Mouse (Mus musculus) gastrocnemius, postnatal 14 days (tissue): ENCODE measurements around the gene Srsf3. TPM values are rescaled to one million over a fixed set of nuclear protein-coding genes. Genes with fewer than 3 reads are reported as not detected.
"Not testable (repeated sequence)": the region's sequence is repeated elsewhere in the genome, so short reads cannot be mapped to it uniquely, and the experiment has no call there.

ENCODE experiments used
- DNase-seq: peaks from one replicate; pipeline ENCODE4 v3.0.0; 2021; ENCODE audit warnings: mixed read lengths
- intact Hi-C: fragments of 180-260 bp; cut with DNase I; formaldehyde crosslinking; loops from one replicate; pipeline ENCODE4 v1.15.1; 2025; ENCODE audit warnings: low total_unique reads
- total RNA-seq, 2 experiments: library from RNA; stranded (reverse); gene quantifications; 2 replicates each; pipeline ENCODE4 v1.2.3; 2021

Gene Srsf3
- total RNA-seq, 2 experiments from 2014 or later: 50.7 to 52.3 TPM

GRCm38 (mm10) chr17:29041632-29042031 lies 9.2 kb downstream of the Srsf3 start:
- DNase-seq: not testable (repeated sequence)
- intact Hi-C loops: loop anchor here (10.0 kb wide), 1 partner anchor 203 kb away; no protein-coding TSS in a partner anchor

DNA sequence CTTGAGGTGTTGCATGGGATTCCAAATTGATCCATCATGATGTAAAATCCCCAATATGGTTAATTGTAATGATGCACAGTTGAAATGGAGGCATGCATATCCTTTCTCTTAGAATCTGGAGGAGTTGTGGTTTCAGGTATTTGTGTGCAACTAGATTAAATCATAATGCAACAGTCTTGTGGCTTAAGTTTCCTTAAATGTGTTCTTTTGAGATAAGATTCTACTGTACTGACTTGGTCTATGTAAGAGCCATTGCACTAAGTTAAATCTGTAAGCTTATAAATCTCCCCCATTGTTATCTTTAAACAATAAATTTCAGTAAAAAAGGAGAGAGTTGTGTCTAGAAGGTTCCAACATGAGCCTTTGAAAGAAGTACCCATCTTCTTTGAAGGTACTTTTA lies 10.1 kb downstream of the Srsf3 start:
- intact Hi-C loops: loop anchor here (10.0 kb wide), 1 partner anchor 202 kb away; no protein-coding TSS in a partner anchor
- DNase-seq: no peak

GRCm38 (mm10) chr17:29043583-29043982 lies 11.2 kb downstream of the Srsf3 start:
- intact Hi-C loops: loop anchor here (10.0 kb wide), 1 partner anchor 201 kb away; no protein-coding TSS in a partner anchor
- DNase-seq: no peak

DNA sequence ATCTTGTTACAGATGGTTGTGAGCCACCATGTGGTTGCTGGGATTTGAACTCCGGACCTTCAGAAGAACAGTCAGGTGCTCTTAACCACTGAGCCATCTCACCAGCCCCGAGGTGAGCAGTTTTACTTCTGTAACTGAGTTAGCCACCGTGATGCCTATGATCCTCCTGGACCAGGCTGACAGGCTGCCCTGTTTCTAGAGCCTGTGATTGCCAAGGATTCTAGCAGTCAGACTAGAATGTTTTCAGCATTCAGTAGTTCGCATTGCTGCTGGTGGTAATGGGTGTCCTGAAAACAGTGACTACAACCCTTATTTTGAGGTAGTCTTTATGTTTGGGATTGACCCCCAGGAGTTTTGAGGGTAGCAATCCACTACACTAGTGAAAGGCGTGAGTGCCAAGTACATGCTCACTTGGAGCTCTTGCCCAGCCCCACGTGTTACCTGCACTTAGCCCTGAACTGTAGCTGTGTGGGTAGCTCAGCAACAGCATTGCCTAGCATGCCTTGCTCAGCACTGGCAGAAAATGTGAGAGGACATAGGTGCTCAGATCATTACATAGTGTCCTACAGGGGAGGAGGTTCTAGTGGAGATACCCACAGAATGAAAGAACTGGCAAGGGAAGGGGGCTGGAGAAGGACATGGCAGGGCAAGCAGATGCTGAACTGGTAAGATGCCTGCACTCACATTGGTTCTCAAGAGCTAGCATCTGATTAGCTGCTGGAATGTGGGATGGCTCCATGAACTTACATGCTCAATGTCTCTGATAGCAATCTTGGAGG lies 11.9 kb downstream of the Srsf3 start:
- intact Hi-C loops: loop anchor here (10.0 kb wide), 1 partner anchor 200 kb away; no protein-coding TSS in a partner anchor
- no peak for DNase-seq

DNA sequence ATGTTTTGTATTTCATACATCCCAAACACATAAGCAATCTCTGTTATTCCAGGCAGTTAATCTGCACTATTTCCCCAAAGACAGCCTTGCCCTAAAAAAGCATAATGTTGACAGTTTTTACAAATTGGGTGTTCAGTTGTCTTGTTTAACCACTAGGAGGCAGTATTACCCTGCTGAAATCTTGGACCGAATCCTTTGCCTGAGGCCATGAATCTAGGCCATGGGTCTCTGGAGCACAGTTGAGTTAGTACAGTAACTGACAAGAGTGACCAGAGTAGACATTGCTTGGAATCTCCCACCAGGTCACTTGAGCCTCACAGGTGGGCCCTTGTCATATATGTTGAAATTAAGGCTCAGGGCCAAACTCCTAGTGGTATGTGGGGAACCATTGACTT lies 12.5 kb downstream of the Srsf3 start:
- intact Hi-C loops: loop anchor here (5.0 to 10.0 kb wide), 2 partner anchors 52 to 200 kb away; no protein-coding TSS in a partner anchor
- no peak for DNase-seq

- intact Hi-C loops: loop anchor here (5.0 to 10.0 kb wide), 2 partner anchors 51 to 199 kb away; no protein-coding TSS in a partner anchor
- no peak for DNase-seq
These were observed 13.5 kb downstream of the Srsf3 start for GRCm38 (mm10) chr17:29045741-29046530.

GRCm38 (mm10) chr17:29046863-29047262 lies 14.4 kb downstream of the Srsf3 start:
- no peak for DNase-seq
- intact Hi-C loops: loop anchor here (5.0 to 10.0 kb wide), 2 partner anchors 50 to 198 kb away; no protein-coding TSS in a partner anchor

- intact Hi-C loops: loop anchor here (2.0 to 10.0 kb wide), 3 partner anchors 49 to 197 kb away; no protein-coding TSS in a partner anchor
- DNase-seq: no peak
These were observed 15.5 kb downstream of the Srsf3 start for GRCm38 (mm10) chr17:29047697-29048514.

DNA sequence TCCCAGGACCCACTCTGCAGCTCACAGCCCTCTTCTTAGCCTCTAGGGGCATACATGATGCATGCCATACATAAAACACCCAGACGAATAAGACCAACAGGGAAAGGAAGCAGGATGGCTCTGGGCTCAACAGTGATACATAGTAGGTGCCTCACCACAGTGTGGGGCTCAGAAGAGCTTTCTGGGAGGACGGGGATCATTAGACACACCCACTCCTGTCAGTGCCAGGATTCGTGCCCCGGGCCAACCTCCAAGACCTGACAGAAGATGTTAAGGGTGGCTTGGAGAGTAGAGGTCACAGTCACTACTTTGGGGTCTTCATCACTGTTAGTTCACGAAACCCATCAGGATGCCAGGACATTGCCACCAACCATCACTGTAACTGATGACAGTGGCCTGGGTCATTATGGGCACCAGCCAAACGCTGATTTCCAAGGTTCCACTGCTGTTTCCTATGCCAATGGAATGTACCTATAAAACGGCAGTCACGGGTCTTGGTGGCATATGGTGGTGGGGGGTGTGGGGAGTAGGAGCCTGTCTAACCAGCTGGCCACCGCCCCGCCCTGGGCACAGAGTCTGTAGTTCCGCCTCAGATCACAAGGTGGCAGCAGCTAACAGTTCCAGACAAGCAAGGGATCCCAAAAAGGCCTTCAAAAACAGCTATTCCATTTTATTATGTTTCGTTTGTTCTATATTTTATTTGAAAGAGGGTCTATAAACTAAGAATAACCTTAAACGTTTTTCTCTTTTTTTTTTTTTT lies 16.5 kb downstream of the Srsf3 start:
- peak; percentile 82 for DNase-seq
- intact Hi-C loops: loop anchor here (2.0 to 10.0 kb wide), 3 partner anchors 48 to 196 kb away; no protein-coding TSS in a partner anchor

GRCm38 (mm10) chr17:29049508-29049889 lies 17.1 kb downstream of the Srsf3 start:
- no peak for DNase-seq
- intact Hi-C loops: loop anchor here (2.0 to 10.0 kb wide), 3 partner anchors 48 to 195 kb away; no protein-coding TSS in a partner anchor

- no peak for DNase-seq
- intact Hi-C loops: loop anchor here (2.0 to 10.0 kb wide), 3 partner anchors 47 to 195 kb away; no protein-coding TSS in a partner anchor
These were observed 17.5 kb downstream of the Srsf3 start for GRCm38 (mm10) chr17:29049923-29050322.

GRCm38 (mm10) chr17:29050791-29051190 lies 18.4 kb downstream of the Srsf3 start:
- DNase-seq: peak; percentile 77
- intact Hi-C loops: no loop called here

DNA sequence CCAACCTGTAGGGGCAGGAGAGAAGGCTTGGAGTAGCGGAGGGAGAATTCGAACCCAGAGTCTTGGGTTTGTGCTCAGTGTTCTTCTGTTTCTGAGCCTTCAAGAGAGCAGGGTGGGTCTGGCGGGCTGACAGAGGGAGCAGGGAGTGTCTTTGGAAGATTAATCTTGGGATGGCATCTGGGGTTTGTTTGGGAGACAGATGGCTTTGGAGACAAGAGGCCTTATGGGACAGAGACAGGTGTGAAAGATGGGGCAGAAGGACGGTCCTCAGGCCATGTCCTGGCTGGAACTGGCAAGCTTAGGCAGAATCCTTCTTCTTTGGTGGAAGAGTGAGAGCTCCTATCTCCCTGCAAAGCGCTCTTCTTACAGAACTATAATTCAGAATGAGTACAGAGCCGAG lies 20.6 kb downstream of the Srsf3 start:
- intact Hi-C loops: no loop called here
- no peak for DNase-seq

DNA sequence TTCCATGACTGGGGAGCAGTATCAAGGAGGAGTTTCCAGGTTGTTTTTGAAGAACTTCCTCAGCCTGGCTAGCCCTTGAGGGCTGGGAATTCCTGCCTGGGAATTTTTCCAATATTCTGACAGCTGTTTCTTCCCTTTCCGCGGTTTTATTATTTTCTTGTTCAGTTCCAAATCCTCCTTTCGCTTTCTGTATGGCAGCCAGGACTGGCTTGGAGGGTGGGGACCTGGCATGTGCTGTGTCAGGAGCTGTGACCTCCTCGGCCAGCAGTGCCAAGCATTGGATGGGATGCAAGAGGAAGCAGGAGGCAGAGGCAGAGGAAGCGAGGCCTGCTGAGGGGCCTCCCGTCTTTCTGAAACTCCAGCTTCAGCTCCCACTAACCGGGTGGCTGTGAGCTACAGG lies 21.4 kb downstream of the Srsf3 start:
- DNase-seq: peak; percentile 79
- intact Hi-C loops: no loop called here

DNA sequence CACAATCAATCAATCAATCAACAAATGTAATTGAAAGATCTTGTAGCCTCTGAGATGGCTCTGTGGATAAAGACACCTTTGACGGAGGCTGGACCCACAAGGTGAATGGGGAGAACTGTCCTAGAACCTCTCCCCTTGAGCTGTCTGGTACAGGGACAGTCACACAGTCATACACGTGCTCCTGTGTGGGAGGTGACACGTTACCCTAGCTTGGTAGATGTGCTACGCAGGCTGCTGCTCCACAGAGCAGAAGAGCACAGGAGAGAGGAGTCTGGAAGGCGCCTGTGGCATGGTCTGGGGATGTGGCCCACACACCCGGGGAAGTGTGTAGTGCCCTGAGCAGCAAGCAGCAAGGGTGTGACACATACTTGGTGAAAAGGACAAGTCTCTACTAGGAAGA lies 22.0 kb downstream of the Srsf3 start:
- DNase-seq: no peak
- intact Hi-C loops: no loop called here

GRCm38 (mm10) chr17:29055586-29055985 lies 23.2 kb downstream of the Srsf3 start:
- DNase-seq: no peak
- intact Hi-C loops: no loop called here

- DNase-seq: no peak
- intact Hi-C loops: no loop called here
These were observed 23.8 kb downstream of the Srsf3 start for GRCm38 (mm10) chr17:29056207-29056606.

DNA sequence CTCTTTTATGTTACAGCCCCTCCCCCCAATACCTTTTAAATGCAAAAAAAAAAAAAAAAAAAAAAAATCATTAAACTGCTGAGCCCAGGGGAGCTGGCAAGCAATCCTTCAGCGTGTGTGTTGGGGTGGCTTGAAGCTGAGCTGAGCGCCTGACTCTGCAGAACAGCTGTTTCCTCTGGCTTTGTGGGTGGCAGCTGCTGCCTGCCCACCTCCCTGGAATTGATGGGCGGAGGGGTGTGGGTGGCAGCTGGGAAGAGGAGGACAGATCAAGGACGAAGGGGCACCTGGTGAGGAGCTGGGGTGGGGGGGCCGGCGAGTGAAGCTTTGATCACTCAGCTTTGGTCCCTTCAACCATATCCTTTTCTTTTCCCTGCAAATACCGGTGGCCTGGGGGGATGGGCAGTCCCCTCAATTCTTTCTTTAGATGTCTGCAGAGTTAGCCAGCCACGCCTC lies 24.3 kb downstream of the Srsf3 start:
- DNase-seq: peak; percentile 45
- intact Hi-C loops: no loop called here
